Mouse (Mus musculus) lung, embryonic 15.5 days (tissue): Measurements from ENCODE around the gene Msi2. TPM values are rescaled to one million over a fixed set of nuclear protein-coding genes. Genes with fewer than 3 reads are reported as not detected.
A peak's percentile ranks its signal among the peaks of the same experiment; 100 is the strongest.

Source experiments
- ATAC-seq: fragments of 200-750 bp; cut with Nextera tagmentation; 2 replicates; pipeline ENCODE4 v1.8.0; 2017; ENCODE audit warnings: moderate number of reproducible peaks, borderline replicate concordance; ENCODE audit not compliant: low FRiP score, low TSS enrichment; ENCODE audit errors: extremely low read depth
- H3K27ac ChIP-seq: fragments of 300-500 bp; sonication (generic); 2 replicates; pipeline ENCODE4 v1.5.1; 2015; ENCODE audit warnings: moderate library complexity, mild to moderate bottlenecking, inconsistent platforms
- H3K27me3 ChIP-seq: fragments of 300-500 bp; sonication (generic); 2 replicates; pipeline ENCODE4 v1.6.1; 2015; ENCODE audit warnings: inconsistent platforms
- H3K36me3 ChIP-seq: fragments of 300-500 bp; sonication (generic); 2 replicates; pipeline ENCODE4 v1.6.1; 2015; ENCODE audit warnings: inconsistent platforms
- H3K4me1 ChIP-seq: fragments of 300-500 bp; sonication (generic); 2 replicates; pipeline ENCODE4 v1.6.1; 2015; ENCODE audit warnings: inconsistent platforms
- H3K4me2 ChIP-seq: fragments of 300-500 bp; sonication (generic); 2 replicates; pipeline ENCODE4 v1.6.1; 2015; ENCODE audit warnings: inconsistent platforms, mild to moderate bottlenecking, moderate library complexity
- H3K4me3 ChIP-seq: fragments of 300-500 bp; sonication (generic); 2 replicates; pipeline ENCODE4 v1.5.1; 2015; ENCODE audit warnings: mild to moderate bottlenecking, inconsistent platforms
- H3K9ac ChIP-seq: fragments of 300-500 bp; sonication (generic); 2 replicates; pipeline ENCODE4 v1.6.1; 2015; ENCODE audit warnings: inconsistent platforms
- H3K9me3 ChIP-seq: fragments of 300-500 bp; sonication (generic); 2 replicates; pipeline ENCODE4 v1.6.1; 2016; ENCODE audit warnings: inconsistent platforms
- WGBS: fragments of 180-500 bp; shearing (Covaris S2); methylation state at CpG from one replicate; pipeline ENCODE4 v1.1.7; 2015; 5-methylcytosine and 5-hydroxymethylcytosine counted together
- polyA plus RNA-seq: library from polyadenylated mRNA; unstranded; fragments of >200 nt; fragmentation: Nextera tagmentation; extraction: Ambion mirVana; gene quantifications from 2 replicates; pipeline ENCODE4 v1.2.1, GENCODE M21; 2015

The Msi2 gene
- polyA plus RNA-seq, 1 experiment from 2014 or later = 13.8 TPM

- Histone ChIP-seq H3K4me1 (peaks cover 20% of the 10 kb centered on the region), H3K4me3 (no peak overlapping the region), H3K27me3 (no peaks in the 10 kb centered on the region), H3K9ac (no peak overlapping the region), H3K27ac (peak overlapping the region; percentile 35; the same call in 1 of the 2 replicates), H3K36me3 (no peaks in the 10 kb centered on the region), H3K9me3 (no peaks in the 10 kb centered on the region), H3K4me2 (no peak overlapping the region; the same call in 1 of the 2 replicates)
- ATAC-seq = no peak
- 42% methylated on average over 9 of the region's 9 CpGs for WGBS
These were observed 361.0 kb downstream of the Msi2 start for GRCm38 (mm10) chr11:88357325-88357724.

DNA sequence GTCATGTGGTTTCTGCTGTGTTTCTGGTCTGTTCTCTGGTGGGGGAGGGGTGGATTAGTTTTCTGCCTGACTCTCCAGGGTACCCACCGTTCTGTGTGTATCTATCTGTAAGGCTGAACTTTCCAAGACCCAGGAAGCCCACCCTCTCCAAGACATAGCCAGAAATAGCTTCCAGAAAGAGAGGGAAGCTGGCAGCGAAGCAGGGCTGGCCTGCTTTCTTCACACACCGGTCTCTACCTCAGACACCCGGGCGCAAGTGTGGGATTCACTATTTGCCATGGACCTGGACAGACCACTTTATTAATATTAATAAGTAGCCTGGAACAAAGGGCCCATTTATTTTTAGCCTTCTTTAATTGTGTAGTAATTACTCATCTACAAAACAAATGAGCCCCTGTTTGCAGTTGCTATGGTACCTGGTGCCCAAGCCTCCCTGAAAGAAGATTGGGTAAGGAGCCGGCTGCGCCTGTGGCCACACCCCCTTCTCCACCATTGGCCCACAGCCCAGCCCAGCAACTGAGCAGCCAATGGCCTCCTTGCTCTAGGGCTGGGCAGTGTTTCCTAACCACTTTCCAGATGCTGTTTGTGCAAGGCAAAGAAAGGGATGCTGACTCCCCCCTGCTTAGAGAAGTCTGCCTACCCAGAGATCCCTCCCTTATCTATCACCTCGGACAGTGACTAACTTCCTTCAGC, 361.6 kb downstream of the Msi2 start:
- 43% methylated on average over 8 of the region's 8 CpGs for WGBS
- Histone ChIP-seq H3K27ac (peak overlapping the region; percentile 68), H3K4me1 (peaks cover 26% of the 10 kb centered on the region), H3K4me3 (no peak overlapping the region), H3K36me3 (no peaks in the 10 kb centered on the region), H3K27me3 (no peaks in the 10 kb centered on the region), H3K9me3 (no peaks in the 10 kb centered on the region), H3K9ac (no peak overlapping the region), H3K4me2 (no peak overlapping the region; the same call in 1 of the 2 replicates)
- peak; percentile 84 for ATAC-seq

GRCm38 (mm10) chr11:88356016-88356415, 362.3 kb downstream of the Msi2 start:
- H3K9ac ChIP-seq = no peak overlapping the region
- no peaks in the 10 kb centered on the region for H3K9me3 ChIP-seq
- no peaks in the 10 kb centered on the region for H3K27me3 ChIP-seq
- ATAC-seq = no peak
- H3K4me3 ChIP-seq = no peak overlapping the region
- no peak overlapping the region for H3K4me2 ChIP-seq
- H3K4me1 ChIP-seq = peaks cover 26% of the 10 kb centered on the region
- 77% methylated on average over 12 of the region's 12 CpGs for WGBS
- H3K27ac ChIP-seq = peak overlapping the region; percentile 68; the same call in 1 of the 2 replicates
- H3K36me3 ChIP-seq = no peaks in the 10 kb centered on the region

- peaks cover 26% of the 10 kb centered on the region for H3K4me1 ChIP-seq
- no peak for ATAC-seq
- H3K4me2 ChIP-seq = no peak overlapping the region
- H3K9ac ChIP-seq = no peak overlapping the region
- H3K27ac ChIP-seq = no peak overlapping the region
- no peaks in the 10 kb centered on the region for H3K27me3 ChIP-seq
- no peak overlapping the region for H3K4me3 ChIP-seq
- no peaks in the 10 kb centered on the region for H3K9me3 ChIP-seq
- 85% methylated on average over 9 of the region's 9 CpGs for WGBS
- no peaks in the 10 kb centered on the region for H3K36me3 ChIP-seq
These were observed 363.5 kb downstream of the Msi2 start for GRCm38 (mm10) chr11:88354771-88355170.

GRCm38 (mm10) chr11:88351722-88352473, 366.4 kb downstream of the Msi2 start:
- no peak overlapping the region for H3K9ac ChIP-seq
- no peak for ATAC-seq
- 0 out of 2 replicates have a peak, but pooled peaks cover 3% of the 10 kb centered on the region for H3K36me3 ChIP-seq
- WGBS = 69% methylated on average over 3 of the region's 3 CpGs
- H3K27ac ChIP-seq = no peak overlapping the region
- no peaks in the 10 kb centered on the region for H3K27me3 ChIP-seq
- no peak overlapping the region for H3K4me2 ChIP-seq
- H3K4me1 ChIP-seq = peaks cover 18% of the 10 kb centered on the region
- H3K4me3 ChIP-seq = no peak overlapping the region
- H3K9me3 ChIP-seq = no peaks in the 10 kb centered on the region

DNA sequence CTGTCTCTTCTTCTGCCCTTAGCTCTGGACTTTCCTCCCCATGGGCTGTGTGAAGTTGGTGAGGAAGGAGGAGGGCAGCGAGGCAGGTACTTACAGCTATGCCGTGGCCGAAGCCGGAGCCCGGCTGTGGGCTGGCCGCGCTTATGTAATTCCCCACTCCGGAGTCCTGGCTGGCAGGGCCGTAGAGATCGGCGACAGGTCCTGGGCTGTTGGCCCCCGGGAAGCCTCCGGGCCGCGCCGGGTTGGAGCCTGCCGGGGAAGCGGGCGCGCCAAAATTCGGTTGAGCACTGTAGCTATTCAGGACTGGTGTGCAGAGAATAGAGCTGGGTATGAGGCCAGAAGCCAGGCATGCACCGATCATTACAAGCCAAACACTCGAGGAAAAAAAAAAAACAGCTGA, 369.6 kb downstream of the Msi2 start:
- no peak for ATAC-seq
- Histone ChIP-seq H3K27me3 (no peaks in the 10 kb centered on the region), H3K27ac (no peak overlapping the region), H3K36me3 (0 out of 2 replicates have a peak, but pooled peaks cover 5% of the 10 kb centered on the region), H3K4me2 (no peak overlapping the region), H3K9me3 (no peaks in the 10 kb centered on the region), H3K4me1 (peaks cover 7% of the 10 kb centered on the region; the same call in 1 of the 2 replicates), H3K9ac (no peak overlapping the region), H3K4me3 (no peak overlapping the region)
- WGBS = 57% methylated on average over 23 of the region's 23 CpGs

GRCm38 (mm10) chr11:88348056-88348455, 370.3 kb downstream of the Msi2 start:
- no peak overlapping the region for H3K27ac ChIP-seq
- 0 out of 2 replicates have a peak, but pooled peaks cover 5% of the 10 kb centered on the region for H3K36me3 ChIP-seq
- no peak for ATAC-seq

DNA sequence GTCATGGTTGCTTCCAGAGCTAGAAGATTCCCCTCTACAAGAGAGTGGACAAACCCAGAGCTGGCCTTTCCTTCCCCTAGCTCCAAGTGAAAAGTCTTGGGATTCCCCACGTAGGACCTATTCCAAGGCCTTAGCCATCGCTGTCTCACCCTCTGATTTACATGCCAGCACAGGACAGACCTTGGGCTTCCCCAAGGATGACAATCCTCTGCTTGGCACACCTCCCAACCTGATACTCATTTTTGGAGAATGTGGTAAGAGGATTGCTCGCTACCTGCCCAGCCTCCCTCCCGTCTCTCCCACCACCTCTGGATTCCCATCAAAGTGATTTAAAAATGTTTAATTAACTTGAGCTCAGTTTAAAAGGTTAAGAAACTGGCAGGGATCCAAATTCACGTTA, 372.2 kb downstream of the Msi2 start:
- Histone ChIP-seq H3K27ac (no peak overlapping the region), H3K9me3 (no peaks in the 10 kb centered on the region), H3K4me1 (no peaks in the 10 kb centered on the region), H3K4me2 (no peak overlapping the region), H3K27me3 (no peaks in the 10 kb centered on the region), H3K4me3 (no peak overlapping the region), H3K36me3 (0 out of 2 replicates have a peak, but pooled peaks cover 5% of the 10 kb centered on the region), H3K9ac (no peak overlapping the region)
- no peak for ATAC-seq
- WGBS = 76% methylated on average over 5 of the region's 5 CpGs

More at GRCm38 (mm10) chr11:88348056-88348455, 370.3 kb downstream of the Msi2 start:
- H3K27me3 ChIP-seq = no peaks in the 10 kb centered on the region
- 81% methylated on average over 3 of the region's 3 CpGs for WGBS
- peaks cover 7% of the 10 kb centered on the region; the same call in 1 of the 2 replicates for H3K4me1 ChIP-seq
- no peak overlapping the region for H3K4me2 ChIP-seq
- no peak overlapping the region for H3K9ac ChIP-seq
- no peaks in the 10 kb centered on the region for H3K9me3 ChIP-seq
- no peak overlapping the region for H3K4me3 ChIP-seq

DNA sequence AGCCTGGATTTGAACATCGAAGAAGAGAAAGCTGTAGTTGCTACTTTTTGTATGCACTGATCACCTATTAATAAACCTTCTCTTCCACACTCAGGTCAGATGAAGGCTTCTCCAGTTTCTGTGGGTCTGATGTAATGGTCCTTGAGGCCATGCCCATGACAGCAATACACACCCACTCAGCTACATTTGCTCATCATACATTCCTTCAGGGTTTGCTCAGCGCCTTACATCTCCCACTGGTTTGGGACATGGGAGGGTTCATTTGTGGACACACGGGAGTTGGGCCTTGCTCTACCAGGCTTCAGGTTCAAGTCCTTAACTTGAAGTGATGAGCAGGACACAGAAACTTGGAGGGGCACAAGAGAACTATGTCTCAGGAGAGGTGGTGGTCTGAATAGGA, 380.4 kb downstream of the Msi2 start:
- 94% methylated on average over 3 of the region's 3 CpGs for WGBS
- no peaks in the 10 kb centered on the region for H3K9me3 ChIP-seq
- H3K9ac ChIP-seq = no peak overlapping the region
- peaks cover 22% of the 10 kb centered on the region for H3K4me1 ChIP-seq
- no peak overlapping the region for H3K4me3 ChIP-seq
- no peak overlapping the region for H3K27ac ChIP-seq
- H3K27me3 ChIP-seq = no peaks in the 10 kb centered on the region
- H3K36me3 ChIP-seq = 0 out of 2 replicates have a peak, but pooled peaks cover 6% of the 10 kb centered on the region
- no peak overlapping the region for H3K4me2 ChIP-seq
- ATAC-seq = no peak

DNA sequence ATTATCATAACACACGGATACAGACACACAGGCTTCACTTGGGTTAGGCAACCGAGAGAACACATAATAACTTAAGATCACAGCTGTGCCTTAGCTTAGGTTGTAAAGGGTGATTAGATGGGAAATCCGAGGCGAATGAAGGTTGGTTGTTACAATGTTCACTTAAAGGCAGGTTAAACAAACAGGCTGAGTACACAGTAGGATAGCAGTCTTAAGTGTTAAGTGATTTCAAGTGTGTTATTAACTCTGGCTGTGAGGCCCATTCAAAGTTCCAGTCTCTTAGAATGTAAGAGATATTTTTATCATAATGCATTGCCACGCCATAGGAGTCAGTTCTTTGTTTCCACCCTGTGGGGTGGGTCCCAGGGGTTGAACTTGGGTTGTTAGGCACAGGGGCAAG, 383.4 kb downstream of the Msi2 start:
- Histone ChIP-seq H3K36me3 (0 out of 2 replicates have a peak, but pooled peaks cover 6% of the 10 kb centered on the region), H3K27ac (no peak overlapping the region), H3K27me3 (no peaks in the 10 kb centered on the region), H3K4me1 (peaks cover 52% of the 10 kb centered on the region), H3K9me3 (no peaks in the 10 kb centered on the region), H3K9ac (no peak overlapping the region), H3K4me3 (no peak overlapping the region), H3K4me2 (peak overlapping the region; percentile 19; the same call in 1 of the 2 replicates)
- no peak for ATAC-seq
- 31% methylated on average over 5 of the region's 5 CpGs for WGBS

- ATAC-seq = peak; percentile 62
- 52% methylated on average over 8 of the region's 8 CpGs for WGBS
- no peak overlapping the region for H3K4me2 ChIP-seq
- H3K27me3 ChIP-seq = no peaks in the 10 kb centered on the region
- H3K9ac ChIP-seq = no peak overlapping the region
- H3K9me3 ChIP-seq = no peaks in the 10 kb centered on the region
- no peak overlapping the region for H3K4me3 ChIP-seq
- 0 out of 2 replicates have a peak overlapping the region, but pooled peaks have one; percentile 15 for H3K27ac ChIP-seq
- no peaks in the 10 kb centered on the region for H3K36me3 ChIP-seq
- H3K4me1 ChIP-seq = peaks cover 66% of the 10 kb centered on the region
These were observed 385.9 kb downstream of the Msi2 start for GRCm38 (mm10) chr11:88332309-88332934.
